Mouse (Mus musculus): ENCODE measurements around the gene Siglec1. TPM values are rescaled to one million over a fixed set of nuclear protein-coding genes. Genes with fewer than 3 reads are reported as not detected.

Siglec1 gene
- polyA plus RNA-seq, 1 experiment, result 16.5 TPM

GRCm38 (mm10) chr2:131097087-131097486, 10.5 kb upstream of the Siglec1 start:
- no peak for DNase-seq (ENCODE audit: low read depth)

- no peak for DNase-seq (ENCODE audit: low read depth)
Observed at GRCm38 (mm10) chr2:131096101-131096795, 9.7 kb upstream of the Siglec1 start.

GRCm38 (mm10) chr2:131094823-131095222, 8.3 kb upstream of the Siglec1 start:
- peak; percentile 9 for DNase-seq (ENCODE audit: low read depth)

- no peak for DNase-seq (ENCODE audit: low read depth)
Observed at GRCm38 (mm10) chr2:131093577-131093976, 7.0 kb upstream of the Siglec1 start.

- DNase-seq (ENCODE audit: low read depth), result no peak
Observed at GRCm38 (mm10) chr2:131090852-131091251, 4.3 kb upstream of the Siglec1 start.

- no peak for DNase-seq (ENCODE audit: low read depth)
Observed at GRCm38 (mm10) chr2:131089634-131090033, 3.1 kb upstream of the Siglec1 start.

- DNase-seq (ENCODE audit: low read depth), result no peak
Observed at GRCm38 (mm10) chr2:131088581-131088980, 2.0 kb upstream of the Siglec1 start.

- DNase-seq (ENCODE audit: low read depth), result no peak
Observed at GRCm38 (mm10) chr2:131084206-131084605, 2.4 kb downstream of the Siglec1 start.

- DNase-seq (ENCODE audit: low read depth), result no peak
Observed at GRCm38 (mm10) chr2:131080507-131080906, 6.1 kb downstream of the Siglec1 start.

GRCm38 (mm10) chr2:131072536-131072935, 14.0 kb downstream of the Siglec1 start:
- DNase-seq (ENCODE audit: low read depth), result no peak

GRCm38 (mm10) chr2:131067481-131067880, 19.1 kb downstream of the Siglec1 start:
- no peak for DNase-seq (ENCODE audit: low read depth)

GRCm38 (mm10) chr2:131066342-131066741, 20.2 kb downstream of the Siglec1 start:
- no peak for DNase-seq (ENCODE audit: low read depth)

GRCm38 (mm10) chr2:131063404-131063864, 23.1 kb downstream of the Siglec1 start, which contains the start of gene Adam33:
TSS of gene Adam33 (minus strand) at chr2:131063814.
- DNase-seq (ENCODE audit: low read depth), result no peak

- DNase-seq (ENCODE audit: low read depth), result no peak
Observed at GRCm38 (mm10) chr2:131061607-131062006, 25.0 kb downstream of the Siglec1 start.

GRCm38 (mm10) chr2:131060784-131061183, 25.8 kb downstream of the Siglec1 start:
- no peak for DNase-seq (ENCODE audit: low read depth)

- no peak for DNase-seq (ENCODE audit: low read depth)
Observed at GRCm38 (mm10) chr2:131059781-131060540, 26.6 kb downstream of the Siglec1 start.

GRCm38 (mm10) chr2:131059377-131059776, 27.2 kb downstream of the Siglec1 start:
- DNase-seq (ENCODE audit: low read depth), result no peak

GRCm38 (mm10) chr2:131058672-131059071, 27.9 kb downstream of the Siglec1 start:
- DNase-seq (ENCODE audit: low read depth), result no peak

GRCm38 (mm10) chr2:131056191-131056590, 30.4 kb downstream of the Siglec1 start:
- no peak for DNase-seq (ENCODE audit: low read depth)

- DNase-seq (ENCODE audit: low read depth), result no peak
Observed at GRCm38 (mm10) chr2:131055631-131056030, 30.9 kb downstream of the Siglec1 start.

- DNase-seq (ENCODE audit: low read depth), result no peak
Observed at GRCm38 (mm10) chr2:131054646-131055264, 31.8 kb downstream of the Siglec1 start.

GRCm38 (mm10) chr2:131053851-131054645, 32.5 kb downstream of the Siglec1 start:
- DNase-seq (ENCODE audit: low read depth), result no peak

Measured in gonadal fat pad, adult 2 months (tissue).